Mouse (Mus musculus) central nervous system, embryonic 18 days (tissue): ENCODE results near the gene Efs. TPM values are rescaled to one million over a fixed set of nuclear protein-coding genes. Genes with fewer than 3 reads are reported as not detected.

Source experiments
- polyA plus RNA-seq: library from polyadenylated mRNA; depleted of rRNA; stranded (reverse); fragments of >200 nt; gene quantifications from 2 replicates; pipeline ENCODE4 v1.2.3, GENCODE M21; 2012; rRNA removed

Efs gene
- 18.4 and 20.5 TPM in 2 replicates for polyA plus RNA-seq

DNA sequence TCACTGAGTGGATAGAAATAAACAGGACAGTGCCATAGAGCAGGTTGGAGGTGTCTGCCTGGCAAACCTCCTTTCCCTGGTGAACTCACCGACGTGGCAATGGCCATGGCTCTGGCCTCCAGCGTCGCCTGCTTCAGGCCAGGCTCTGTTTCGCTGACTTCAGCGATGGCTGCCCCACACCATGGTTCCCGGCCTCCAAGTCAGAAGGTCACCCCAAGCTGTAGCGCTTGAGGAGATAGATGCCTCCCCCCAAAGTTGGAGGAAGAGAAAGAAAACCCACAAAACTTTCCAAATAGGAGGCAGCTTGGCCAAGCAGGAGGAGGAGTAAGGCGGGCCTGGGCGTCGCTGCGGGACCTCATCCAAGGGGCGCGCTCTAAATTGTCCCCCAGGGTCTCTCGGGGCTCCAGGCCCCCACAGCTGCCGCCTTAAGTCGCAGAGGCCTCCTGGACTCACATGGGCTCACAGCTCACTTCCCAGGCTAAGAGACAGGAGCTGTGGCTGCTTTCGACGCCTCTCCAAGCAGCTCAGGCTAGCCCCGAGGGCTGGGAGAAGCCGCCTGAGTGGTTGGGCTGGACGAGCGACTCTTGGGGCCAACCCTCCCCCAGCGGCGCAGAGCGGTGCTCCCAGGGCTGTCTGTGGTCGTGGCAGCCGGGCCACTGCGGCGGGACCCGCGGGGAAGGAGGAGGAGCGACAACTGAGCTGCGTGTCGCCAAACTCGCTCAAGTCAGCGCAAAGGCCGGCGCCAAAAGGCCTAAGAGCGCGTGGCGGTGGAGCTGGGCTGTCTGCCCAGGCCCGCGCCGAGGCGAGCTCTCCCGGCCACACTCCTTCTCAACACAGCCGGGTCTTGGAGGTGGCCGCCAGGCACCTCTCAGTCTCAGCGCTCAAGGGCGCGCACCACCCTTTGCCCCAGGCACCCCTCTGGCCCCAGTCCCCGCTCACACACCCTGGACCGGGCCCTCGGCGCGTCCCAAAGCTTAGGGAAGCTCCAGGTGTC, at the start of gene Efs:
Gene Efs, minus strand, starts transcription at position 778 of the 994 bp plus-strand sequence.

DNA sequence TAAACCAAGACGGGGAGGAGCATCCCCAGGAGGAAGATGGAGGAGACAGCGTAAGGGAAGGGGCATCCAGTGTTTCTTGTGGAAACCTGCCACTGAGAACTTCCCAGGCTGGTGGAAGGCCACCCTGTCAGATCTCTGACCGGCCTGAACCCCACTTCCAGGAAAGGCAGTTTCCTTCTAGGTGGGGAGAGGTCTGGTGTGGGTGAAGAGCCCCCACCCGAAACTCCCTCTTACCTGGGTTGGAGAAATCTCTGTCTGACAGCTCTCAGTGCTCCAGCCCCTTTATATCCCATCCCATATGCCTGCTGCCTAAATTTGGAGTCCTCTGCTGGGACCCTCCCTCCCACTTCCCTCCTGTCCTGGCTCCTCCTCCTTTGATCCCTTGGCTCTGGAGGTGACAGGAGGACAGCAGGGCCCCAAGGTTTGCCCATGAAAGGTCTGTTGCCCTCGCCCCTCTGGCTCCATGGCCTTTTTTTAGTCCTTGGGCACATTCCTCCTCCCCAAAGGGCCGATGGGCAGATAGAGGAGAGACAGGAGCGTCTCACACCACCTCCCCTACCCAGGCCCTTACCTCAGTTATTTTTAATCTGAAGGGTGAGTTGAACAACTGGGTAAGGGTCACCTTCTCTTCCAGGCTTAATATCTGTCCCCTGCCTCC, 40.5 kb upstream of the Efs start, which contains the start of gene Myh6:
Gene Myh6, minus strand, starts transcription at position 608 of the 658 bp plus-strand sequence.

DNA sequence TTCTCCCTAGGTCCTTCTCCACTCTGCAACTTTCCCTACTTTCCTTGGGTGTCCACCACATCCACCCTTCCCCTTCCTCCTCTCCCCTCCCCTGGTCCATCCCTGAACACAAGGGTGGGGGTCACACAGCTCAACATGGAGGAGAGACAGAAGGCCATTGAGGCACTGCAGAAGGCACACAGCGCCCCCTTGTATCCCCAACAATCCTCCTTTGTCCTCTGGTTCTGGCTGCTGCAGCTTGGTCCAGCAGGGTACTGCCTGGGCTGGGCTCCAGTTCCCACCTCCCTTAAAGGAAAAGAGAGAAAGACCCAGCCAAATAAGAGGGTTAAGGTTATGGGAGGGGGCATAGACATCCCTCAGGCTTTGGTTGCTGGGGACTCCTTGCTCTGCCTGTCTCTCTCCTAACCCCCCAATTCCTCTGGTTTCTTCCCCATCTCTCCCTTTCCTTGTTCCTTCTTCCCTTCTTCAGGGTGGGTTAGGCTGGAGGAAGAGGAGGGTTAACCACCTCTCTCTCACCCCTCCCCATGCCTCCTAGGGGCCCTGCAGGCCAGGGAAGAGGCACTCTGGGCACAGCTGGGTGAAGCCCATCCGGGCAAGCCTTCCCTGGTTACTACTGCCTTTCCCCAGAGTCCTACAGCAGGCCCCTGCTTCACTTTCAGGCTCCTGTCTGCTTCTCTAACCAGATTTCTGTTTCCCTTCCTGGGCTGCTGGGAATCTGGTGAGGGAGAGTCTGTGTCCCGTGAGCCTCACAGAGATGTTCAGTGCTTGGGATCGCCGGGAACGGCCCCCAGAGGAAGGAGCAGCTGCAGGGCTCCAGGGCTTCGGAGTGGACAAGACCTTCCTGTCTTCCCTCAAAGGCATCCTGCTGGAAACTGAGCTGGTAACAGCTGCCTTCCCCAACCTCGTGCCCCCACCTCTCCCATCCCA, 10.2 kb upstream of the Efs start, which contains the start of gene Cmtm5:
Gene Cmtm5, plus strand, starts transcription at position 358 of the 927 bp plus-strand sequence.

DNA sequence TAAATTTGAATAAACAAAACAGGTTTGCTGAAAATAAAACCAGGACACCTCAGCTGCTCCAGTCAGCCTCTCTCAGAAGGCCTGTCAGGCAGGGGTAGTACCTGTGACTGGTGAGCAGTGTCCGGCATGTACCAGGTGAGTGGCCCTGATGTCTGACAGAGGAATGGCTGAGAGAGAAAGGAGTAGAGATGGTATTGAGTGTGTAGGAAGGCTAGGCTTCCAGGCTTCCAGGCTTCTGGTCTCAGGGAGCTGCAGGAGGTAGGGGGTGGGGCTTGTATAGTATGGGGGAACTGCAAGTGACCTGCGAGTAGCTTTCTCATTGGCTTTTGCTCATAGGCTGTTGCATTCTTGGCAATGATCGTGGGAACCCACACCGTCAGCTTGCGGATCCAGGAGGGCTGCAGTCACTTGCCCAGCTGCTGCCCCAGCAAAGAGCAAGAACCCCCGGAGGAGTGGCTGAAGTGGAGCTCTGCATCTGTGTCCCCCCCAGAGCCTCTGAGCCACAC, 6.8 kb upstream of the Efs start, which contains the start of gene Il25:
Gene Il25, plus strand, starts transcription at position 51 of the 506 bp plus-strand sequence.

DNA sequence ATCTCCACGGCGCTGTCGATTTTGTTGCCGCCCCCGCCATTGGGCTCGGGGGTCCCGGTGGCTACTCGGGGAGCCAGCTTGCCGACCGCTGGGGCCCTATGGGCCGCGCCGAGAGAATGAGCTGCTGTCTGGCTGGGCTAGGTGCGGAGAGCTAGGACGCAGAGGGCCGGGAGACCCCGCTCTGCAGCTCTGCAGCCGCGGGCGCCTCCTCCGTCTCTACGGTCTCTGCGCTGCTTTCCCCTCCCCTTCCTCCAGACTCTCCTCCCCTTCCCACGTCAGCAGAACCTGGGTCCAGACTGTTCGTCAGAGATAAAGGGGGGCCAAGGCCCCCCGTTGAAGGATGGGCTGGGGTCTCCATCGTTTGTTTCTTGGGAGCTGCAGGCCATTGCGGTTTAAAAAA, 13.0 kb downstream of the Efs start, which contains the start of gene Slc22a17:
Gene Slc22a17, minus strand, starts transcription at position 247 of the 400 bp plus-strand sequence.

DNA sequence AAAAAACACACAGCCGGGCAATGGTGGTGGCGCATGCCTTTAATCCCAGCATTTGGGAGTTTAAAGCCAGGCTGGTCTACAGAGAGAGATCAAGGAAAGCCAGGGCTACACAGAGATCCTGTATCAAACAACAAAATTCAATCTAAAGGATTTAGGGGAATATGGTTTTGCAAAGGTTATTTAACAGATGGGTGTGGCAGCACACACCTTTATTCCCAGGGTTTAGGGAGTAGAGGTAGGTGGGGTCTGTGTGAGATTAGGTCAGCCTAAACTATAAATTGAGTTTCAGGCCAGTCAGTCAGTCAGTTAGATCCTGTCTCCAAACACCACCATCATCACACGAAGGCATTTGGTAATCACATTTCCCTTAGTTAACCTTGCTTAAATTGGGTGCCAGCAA, 33.7 kb downstream of the Efs start, which contains the start of gene Pabpn1:
Gene Pabpn1, plus strand, starts transcription at position 301 of the 400 bp plus-strand sequence.

DNA sequence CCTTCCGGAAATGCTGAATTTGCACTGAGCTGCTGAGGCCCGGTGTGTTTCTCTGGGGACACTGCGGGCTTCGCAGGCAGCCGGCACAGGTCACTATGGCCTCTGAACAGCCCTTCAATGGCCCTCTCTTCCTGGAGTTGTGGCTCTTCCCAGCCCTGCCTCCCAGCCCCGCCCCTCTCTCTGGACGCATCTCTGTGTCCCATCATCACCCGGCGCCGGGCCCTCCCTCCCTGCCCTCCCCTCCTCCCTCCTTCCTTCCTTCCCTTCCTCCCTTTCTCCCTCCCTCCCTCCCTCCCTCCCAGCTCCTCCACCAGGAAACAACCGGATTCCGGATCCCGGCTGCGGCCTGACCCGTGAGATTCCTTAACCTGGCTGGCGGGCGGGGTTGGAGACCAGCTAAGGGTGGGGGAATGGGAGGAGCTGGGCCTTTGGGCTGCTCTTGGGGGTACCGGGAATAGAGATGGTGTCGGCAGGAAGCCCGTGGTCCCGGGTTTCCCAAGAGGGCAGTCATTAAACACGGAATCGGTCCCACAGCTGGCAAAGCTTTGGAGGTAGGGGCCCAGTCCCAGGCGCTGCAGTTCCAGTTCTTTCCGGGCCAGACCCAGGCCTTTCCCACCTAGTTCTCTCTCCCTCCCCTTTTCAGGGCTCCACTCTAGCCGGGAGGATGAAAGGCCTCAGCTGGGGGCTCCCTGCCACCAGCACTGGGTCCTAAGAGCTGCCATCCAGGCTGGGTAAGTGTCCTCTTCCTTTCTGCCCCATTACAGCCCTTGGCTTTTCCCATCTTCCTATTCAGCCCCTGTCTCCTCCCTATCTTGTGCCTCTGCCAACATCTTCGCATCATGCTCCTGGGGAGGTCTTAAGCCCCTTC, 42.5 kb downstream of the Efs start, which contains the start of the genes Bcl2l2 and Gm20521:
Gene Bcl2l2, plus strand, starts transcription at position 224 of the 868 bp plus-strand sequence.
Gene Gm20521, plus strand, starts transcription at position 288 of the 868 bp plus-strand sequence.

DNA sequence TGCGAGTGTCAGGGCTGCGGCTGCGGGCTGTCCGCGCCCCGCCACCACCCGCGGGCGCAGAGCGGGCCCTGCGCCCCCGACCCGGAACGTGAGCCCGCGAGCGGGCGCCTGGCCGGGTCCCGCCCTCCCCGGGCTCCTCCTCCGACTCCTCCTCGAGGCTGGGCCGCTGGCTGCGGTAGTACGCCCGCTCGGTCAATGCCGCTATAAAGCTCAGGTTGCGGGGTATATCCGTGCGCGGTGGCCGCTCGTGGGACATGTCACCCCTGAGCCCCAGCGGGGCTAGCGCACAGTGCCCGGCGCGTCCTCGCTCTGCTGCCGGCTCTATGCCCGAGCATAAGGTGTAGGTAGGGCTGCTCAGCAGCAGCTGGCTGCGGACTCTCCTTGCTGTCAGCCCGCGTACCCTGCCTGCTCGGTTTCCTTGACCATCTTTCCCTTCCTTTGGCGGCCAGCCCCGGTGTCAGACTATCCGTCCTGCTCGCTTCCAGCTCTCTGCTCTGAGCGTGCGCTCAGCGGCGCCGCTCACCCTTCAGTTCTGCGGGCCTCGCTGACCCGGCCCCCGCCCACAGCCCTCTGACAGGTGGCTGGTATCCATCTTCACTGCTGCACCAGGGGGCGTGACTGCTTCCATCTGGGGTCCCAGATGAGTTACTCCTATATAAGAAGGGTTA, 48.7 kb downstream of the Efs start, which contains the start of gene Ppp1r3e:
Gene Ppp1r3e, minus strand, starts transcription at position 503 of the 668 bp plus-strand sequence.

DNA sequence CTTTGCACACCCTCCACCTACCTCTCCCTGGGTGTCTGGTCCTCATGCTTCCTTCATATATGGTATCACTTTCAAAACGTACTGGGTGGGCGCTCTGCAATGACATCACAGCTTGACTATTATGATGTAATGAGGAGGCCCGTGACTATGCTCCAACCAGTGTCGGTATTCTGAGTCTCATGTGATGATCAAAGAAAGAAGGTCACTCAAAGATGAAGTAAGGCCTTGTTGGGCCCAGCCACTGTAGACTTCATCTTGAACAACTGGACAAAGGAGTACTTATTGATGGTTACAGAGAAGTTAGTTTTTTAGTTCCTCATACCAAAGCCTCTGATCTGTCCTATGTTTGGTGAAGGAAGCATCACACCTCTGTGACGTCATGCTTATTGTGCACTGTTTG, 55.1 kb downstream of the Efs start, which contains the start of gene Homez:
Gene Homez, minus strand, starts transcription at position 101 of the 400 bp plus-strand sequence.

Other genes starting within 250 kb of the Efs start
- 63.9 and 64.6 TPM in 2 replicates for gene 1700123O20Rik, start 239.9 kb downstream of the Efs start, polyA plus RNA-seq
- 225 and 264 TPM in 2 replicates for gene Acin1, start 239.2 kb downstream of the Efs start, polyA plus RNA-seq
- 0.10 and 0.12 TPM in 2 replicates for gene Gm29776, start 227.3 kb downstream of the Efs start, polyA plus RNA-seq
- 0.06 and 0.11 TPM in 2 replicates for gene Cebpe, start 214.0 kb downstream of the Efs start, polyA plus RNA-seq
- gene Slc7a8, start 144.2 kb downstream of the Efs start, polyA plus RNA-seq: 14.4 and 15.7 TPM in 2 replicates
- 0.08 TPM in 1 of 2 replicates, not detected in the other for gene Rnf212b, start 112.0 kb downstream of the Efs start, polyA plus RNA-seq
- gene Homez, start 55.2 kb downstream of the Efs start, polyA plus RNA-seq: 6.2 and 8.5 TPM in 2 replicates
- 25.1 and 26.0 TPM in 2 replicates for gene Ppp1r3e, start 48.6 kb downstream of the Efs start, polyA plus RNA-seq
- 44.3 and 49.5 TPM in 2 replicates for gene Bcl2l2, start 42.7 kb downstream of the Efs start, polyA plus RNA-seq
- 0.26 and 0.39 TPM in 2 replicates for gene Gm20521, start 42.7 kb downstream of the Efs start, polyA plus RNA-seq
- 602 and 626 TPM in 2 replicates for gene Pabpn1, start 33.6 kb downstream of the Efs start, polyA plus RNA-seq
- gene Slc22a17, start 13.0 kb downstream of the Efs start, polyA plus RNA-seq: 621 and 624 TPM in 2 replicates
- gene Il25, start 6.6 kb upstream of the Efs start, polyA plus RNA-seq: 0.17 and 0.33 TPM in 2 replicates
- 13.8 and 16.4 TPM in 2 replicates for gene Cmtm5, start 10.1 kb upstream of the Efs start, polyA plus RNA-seq
- gene Myh6, start 40.8 kb upstream of the Efs start, polyA plus RNA-seq: 0.12 and 0.34 TPM in 2 replicates
- gene Gm17428, start 50.8 kb upstream of the Efs start, polyA plus RNA-seq: not detected in 2 replicates
- gene Myh7, start 68.5 kb upstream of the Efs start, polyA plus RNA-seq: 9.7 and 15.0 TPM in 2 replicates
- gene Ngdn, start 89.3 kb upstream of the Efs start, polyA plus RNA-seq: 45.2 and 47.4 TPM in 2 replicates
- gene Zfhx2, start 166.2 kb upstream of the Efs start, polyA plus RNA-seq: 8.5 and 9.9 TPM in 2 replicates
- 18.8 and 20.8 TPM in 2 replicates for gene Thtpa, start 168.7 kb upstream of the Efs start, polyA plus RNA-seq
- 20.4 and 21.0 TPM in 2 replicates for gene Ap1g2, start 180.5 kb upstream of the Efs start, polyA plus RNA-seq
- 221 and 240 TPM in 2 replicates for gene Jph4, start 190.8 kb upstream of the Efs start, polyA plus RNA-seq